Mouse (Mus musculus) c-Kit-positive CD71-positive TER-119-positive erythroid progenitor cells, embryonic 14.5 days (primary cell): ENCODE measurements around the gene Trp53i11.

Experiments used
- DNase-seq: peaks from one replicate; pipeline ENCODE4 v3.0.0-alpha.2; 2013; ENCODE audit warnings: low spot score

Trp53i11 gene

DNA sequence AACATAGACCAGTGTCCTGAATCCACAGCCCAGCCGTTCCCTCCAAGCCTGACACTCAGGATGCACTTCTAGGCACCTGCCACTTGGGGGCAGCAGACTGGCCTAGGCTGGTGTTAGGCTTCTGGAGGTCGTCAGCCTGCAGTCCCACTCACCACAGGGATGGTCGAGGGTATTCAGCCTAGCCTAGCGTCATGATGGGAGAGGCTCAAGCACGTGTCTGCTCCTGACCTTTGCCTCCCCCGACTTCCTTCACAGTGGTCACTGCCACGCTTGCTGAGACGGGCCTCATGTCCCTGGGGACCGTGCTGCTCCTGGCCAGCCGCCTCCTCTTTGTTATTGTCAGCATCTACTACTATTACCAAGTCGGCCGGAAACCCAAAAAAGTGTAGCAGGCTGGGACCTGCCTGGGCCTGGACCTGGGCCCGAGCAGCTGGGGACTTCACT lies 12.2 kb downstream of the Trp53i11 start:
- peak; percentile 51 for DNase-seq

DNA sequence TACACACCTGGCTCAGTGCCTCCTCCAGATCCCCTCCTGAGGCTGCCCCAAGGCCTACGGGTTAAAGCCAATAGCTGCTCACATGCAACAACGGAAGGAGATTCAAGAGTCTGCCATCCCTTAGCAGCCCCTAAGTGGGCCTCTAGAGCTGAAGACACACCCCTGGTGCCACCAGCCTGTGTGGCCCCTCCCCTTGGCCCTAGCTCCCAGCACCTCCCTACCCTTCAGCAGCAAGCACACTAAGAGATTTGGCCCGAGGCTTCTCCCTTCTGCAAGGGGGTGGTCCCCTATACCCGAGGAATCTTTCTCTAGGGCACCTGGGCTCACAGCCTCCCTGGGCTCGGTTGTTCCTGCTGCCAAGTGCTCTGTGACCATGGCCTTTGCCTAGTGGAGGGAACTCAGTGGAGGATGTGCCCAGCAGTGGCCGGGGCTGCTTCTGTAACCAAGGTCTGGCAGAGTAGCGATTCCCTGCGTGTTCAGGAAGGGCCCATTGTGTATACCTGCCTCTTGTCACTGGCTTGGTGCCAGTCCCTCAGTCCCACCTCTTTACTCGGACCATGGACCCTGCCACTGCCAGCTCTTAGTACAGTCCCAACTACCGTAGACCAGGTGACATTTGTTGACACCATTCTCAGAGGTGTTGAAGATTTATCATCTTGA lies 13.5 kb downstream of the Trp53i11 start:
- no peak for DNase-seq

DNA sequence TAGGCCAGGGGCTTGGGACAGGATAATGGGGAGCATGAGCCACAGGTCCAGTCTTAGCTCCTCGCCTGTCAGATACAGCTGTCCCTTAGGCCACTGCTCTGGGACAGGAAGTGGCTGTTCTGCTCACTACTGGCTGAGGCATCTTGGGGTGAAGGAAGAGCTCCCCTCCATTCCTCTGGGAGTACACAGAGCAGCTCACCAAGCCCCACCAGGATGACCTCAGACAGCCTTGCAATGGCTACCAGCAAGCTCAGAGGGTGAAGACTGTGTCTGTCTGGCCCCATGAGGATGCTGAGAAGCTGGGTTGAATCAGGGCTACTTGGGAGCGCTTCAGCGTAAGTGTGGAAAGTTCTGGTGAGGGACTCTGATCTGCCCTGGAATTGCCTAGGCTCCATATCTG lies 14.6 kb downstream of the Trp53i11 start:
- no peak for DNase-seq

DNA sequence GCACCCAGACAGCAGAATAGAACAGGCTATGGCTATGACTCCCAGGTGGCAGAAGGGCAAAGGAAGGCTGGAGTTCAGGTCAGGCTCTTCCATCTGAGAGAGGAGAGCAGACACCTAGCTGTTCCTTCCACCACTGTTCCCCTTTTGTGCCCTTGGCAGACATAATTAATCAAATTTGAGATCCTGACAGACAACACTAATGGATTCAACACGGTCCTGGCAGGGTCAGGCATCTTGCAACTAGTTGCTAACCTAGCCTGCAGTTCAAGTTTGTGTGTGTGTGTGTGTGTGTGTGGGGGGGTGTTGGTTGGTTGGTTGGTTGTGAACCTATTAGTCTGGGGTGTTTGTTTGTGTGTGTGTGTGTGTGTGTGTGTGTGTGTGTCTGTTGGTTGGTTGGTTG lies 15.4 kb downstream of the Trp53i11 start:
- no peak for DNase-seq

DNA sequence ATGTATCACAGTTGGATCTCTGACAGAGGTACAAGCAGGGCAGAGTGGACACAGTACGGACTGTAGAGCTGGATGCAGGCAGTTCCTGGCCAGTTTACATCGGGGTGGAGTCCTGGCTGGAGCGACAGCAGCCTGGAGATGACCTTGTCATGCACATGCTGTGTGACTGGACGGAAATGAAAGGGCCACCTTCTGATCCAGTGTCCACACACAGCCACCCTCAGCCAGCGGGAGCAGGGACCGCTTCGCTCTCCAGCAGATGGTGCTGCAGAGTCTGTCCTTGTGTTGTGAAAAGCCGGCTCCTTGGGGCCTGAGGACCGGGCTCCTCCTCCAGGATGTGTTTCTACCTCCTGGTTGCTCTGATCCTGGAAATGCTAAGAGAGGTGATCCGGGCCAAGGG lies 16.3 kb downstream of the Trp53i11 start:
- DNase-seq, result no peak

DNA sequence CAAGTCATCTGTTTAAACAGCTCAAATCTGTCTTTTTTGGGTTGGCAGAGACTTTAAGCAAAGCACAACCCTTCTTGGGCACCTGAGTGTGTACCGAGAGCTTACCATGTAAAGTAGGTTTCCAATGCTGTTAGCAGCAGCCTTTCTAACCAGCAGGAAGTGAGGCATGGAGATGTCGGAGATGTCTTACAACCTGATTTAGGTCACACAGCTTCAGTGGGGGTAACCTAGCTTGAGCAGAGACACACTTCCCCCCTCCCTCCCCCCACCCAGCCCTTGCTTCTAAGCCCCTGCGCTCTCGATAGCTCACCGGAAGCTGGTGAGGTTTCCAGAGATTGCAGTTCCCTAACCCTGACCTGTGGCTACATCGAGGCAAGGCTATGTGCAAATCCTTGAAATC lies 17.2 kb downstream of the Trp53i11 start:
- DNase-seq, result no peak

DNA sequence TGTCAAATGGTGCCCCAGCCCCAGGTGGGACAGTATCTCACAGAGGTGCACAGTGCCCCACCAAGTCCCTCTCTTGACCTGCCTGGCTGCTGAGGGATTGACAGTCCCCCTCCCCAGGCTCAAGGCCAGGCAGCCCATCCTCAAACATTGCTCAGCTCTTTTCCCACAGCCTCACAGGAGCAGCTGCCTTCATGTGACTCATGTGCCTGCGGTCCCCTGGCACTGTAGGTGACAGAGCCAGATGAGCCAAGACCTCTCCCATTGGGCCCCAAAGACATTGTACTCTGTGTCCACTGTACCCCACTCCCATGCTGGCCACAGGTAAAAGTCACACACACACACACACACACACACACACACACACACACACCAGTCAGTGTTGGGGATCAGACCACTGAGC lies 18.8 kb downstream of the Trp53i11 start:
- no peak for DNase-seq

DNA sequence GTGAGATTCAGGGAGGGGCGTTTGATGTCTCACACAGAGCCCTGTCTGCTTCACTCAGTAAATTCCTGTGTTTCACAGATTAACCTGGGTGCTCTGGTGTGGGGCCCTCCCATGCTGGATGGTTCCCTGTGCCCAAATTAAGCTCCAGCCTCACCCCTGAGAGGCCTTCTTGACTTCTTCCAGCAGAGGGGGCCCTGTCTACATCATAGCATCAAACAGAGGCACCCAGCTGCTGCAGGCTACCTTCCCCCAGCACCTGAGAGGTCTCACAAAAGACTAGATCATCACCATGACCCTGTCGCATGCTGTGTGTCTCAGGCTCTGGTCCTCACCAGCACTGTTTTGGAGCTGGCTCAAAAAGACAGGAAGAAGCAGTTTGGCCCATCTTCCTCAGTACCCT lies 25.0 kb downstream of the Trp53i11 start:
- no peak for DNase-seq

DNA sequence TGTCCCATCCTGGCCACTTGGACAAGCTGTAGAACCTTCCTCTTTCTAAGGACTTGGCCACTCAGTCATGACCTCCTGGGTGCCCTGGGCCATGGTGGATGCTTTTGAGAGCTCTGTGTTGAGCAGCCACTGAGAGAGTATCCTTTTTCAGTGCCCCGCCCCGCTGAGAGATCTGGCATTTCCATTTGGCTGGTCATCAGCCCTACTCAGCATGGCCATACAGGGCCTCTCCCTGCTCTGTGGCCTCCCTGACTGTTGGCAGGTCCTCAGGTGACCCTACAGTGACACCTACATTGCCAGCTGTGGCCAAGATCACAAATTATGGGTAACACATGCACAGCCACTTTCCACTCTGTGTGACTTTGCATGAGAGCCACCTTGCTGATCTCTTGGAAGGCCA lies 25.5 kb downstream of the Trp53i11 start:
- DNase-seq, result no peak

DNA sequence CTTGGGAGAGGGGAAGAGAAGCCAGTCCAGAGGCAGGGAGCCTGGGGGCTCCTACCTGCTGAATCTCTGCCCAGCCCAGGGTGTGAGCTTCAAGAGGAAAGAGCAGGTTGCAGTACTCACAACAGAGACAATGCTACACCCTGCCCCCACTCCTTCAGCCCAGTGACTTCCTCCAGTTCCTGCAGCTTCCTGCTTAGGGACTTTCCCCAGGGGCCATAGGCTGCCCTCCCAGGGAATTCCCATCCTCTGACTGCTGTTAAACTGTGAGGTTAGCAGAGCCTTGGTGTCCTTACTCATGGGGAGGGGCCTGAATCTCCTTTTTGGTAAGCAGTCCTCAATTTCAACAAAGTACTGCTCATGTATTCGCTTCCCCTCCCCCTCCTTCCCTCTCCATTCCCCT lies 26.8 kb downstream of the Trp53i11 start:
- no peak for DNase-seq

DNA sequence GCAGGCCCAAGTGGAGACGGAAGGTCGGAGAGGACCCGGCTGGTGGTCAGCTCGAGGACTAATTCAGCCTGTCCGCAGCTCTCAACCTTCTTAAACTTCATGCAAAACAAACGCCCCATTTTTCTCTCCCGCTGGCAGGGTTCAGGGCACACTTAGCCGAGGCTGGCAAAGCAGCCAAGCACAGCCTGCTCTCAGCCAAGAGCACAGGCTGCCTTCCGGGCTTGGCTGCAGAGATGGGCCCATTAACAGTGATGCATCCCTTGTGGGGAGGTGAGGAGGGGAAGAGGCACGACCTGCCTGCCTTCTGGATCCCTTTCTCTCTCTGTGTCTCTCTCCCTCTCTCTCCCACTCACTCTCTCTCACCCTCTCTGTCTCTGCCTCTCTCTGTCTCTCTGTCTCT lies 28.4 kb downstream of the Trp53i11 start:
- DNase-seq, result no peak

DNA sequence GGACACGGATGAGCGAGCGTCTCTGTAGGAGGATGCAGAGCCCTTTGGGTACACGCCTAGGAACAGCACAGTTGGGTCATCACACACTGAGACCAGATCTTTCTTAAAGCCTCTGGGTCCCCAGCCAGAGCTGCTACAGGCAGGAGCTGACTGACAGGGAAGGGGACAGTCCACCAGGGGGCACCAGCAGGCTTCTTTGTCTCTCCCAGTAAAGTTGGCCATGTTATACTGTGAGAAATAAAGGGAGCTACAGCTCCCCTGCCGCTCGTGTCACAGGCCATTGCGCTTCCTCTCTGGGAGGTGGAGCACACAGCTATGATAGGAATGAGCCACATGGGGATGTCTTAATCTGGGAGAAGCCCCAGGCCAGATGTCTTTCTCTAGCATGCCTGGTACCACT lies 29.7 kb downstream of the Trp53i11 start:
- peak; percentile 34 for DNase-seq

DNA sequence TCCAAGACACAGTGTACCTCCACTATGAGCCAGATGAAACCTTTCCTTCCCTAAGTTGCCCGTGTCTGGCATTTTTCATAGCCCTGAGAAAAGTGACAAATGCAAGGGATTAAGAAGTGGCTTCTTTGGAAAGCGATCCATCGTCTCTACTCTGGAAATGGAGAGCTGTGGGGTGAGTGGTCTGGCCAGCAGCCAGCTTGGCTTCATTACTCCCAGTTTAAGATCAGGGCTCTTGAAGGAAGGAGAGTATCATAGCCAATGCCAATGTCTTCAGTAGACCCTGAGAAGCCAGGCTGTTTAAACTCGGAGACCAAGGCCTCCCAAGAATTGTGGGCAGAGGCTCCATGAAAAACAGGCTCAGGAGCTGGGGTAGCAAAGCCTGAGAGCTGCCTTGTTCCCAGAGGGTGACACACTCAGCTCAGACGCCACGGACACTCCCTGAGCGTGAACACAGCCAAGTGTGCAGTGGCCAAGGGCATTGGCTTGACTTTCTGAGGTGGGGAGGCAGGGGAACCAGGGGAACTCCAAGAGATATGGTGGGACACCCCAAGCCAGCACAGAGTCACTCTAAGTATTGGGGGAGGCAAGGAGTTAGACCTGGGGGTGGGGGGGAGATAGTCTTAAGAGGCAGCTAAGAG lies 31.1 kb downstream of the Trp53i11 start:
- no peak for DNase-seq

DNA sequence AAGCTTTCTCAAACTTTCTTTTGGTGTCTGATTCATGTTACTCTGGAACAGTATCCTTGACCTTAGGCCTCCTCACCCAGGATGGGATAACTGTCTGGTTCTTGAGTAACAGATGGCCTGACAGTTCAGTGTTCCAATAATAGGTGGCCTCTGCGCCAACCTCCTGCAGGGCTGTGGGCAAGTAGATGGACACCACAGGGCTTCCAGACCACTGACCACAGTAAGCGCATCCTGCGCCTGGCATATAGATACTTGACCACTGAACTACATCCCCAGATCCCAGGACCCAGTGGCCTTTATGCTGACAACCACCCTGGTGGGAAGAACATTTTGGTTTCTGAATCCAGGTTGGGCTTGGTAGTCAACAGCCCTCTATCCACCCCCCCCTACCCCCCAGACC lies 32.2 kb downstream of the Trp53i11 start:
- no peak for DNase-seq

DNA sequence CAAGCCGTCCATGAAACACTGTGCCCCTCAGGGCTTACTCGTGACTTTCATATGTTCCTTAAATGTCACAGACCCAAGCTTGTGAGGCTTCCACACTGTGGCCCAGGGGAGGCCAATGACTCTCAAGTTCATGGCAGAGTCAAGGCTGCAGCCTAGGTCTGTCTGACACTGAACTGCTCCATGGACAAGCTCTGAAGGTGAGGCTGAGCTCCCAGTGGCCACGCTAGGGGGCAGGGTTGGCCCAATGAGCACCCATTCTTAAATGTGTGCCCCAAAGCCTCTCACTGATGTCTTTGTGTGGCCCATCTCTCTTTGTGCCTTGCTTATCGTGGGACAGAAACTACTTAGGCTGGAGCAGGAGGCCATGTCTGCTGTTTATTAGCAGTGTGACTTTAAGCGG lies 33.1 kb downstream of the Trp53i11 start:
- no peak for DNase-seq

DNA sequence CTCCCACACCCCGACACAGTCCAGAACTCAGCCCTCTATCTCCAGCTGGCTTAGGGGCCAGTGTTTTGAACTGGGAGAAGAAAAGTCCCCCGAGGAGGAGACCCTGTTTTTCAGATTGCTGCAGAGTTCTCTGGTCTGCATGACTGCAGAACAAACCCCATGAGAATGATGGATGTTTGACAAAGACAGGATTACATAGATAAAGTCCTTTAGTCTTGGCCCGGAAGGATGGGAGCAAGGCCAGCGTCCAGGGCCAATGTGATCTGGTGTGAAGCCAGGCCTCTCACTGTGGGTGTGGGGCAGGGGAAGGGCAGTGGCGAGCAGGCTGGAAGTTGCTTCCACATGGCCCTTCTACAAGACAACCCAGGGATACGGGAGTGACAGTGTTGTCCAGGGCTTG lies 36.1 kb downstream of the Trp53i11 start:
- no peak for DNase-seq

DNA sequence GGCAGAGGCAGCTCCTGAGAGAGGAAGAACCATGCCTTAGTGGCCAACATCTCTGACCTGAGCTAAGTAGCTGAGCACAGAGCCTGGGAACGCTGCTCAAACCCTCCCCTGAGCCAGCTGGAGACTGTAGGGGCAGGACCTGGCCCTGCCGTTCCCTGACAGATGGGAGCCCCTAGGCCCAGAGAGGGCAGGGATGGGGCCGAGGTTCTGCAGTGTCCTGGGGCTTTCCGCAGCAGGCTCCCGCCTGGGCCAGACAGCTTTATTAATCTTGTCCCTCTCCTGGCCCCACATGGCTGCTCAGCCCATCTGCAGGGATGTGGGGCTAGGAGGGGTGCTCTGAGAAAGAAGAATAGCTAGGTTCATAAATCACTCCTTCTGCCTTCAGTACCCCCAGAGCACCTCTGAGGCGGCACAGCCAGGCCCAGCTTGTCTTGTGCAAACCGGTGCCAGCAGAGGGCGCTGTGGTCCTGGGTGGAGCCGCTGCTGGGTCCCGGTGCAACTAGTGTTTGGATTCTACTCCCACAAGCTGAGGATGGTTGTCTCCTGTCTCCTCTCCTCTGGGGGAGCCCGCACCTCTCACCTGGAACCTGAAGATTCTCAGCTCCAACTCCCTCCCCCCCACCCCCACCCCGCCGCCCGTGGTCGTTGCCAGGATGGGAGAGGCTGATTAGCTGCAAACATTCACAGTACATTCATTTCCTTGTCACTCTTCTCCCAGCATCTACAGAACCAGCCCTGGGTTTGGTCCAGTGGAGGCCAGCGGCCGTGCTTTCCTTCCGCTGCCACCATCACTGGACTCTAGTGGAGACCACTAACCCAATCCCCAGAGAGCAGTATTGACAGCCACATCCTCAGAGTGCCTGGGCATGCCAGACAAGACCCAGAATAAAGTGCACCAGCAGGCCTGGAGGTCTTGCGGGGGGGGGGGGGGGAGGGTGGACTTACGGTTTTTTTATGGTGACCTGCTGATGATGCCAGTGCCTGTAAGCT lies 39.6 kb downstream of the Trp53i11 start:
- peak; percentile 34 for DNase-seq

DNA sequence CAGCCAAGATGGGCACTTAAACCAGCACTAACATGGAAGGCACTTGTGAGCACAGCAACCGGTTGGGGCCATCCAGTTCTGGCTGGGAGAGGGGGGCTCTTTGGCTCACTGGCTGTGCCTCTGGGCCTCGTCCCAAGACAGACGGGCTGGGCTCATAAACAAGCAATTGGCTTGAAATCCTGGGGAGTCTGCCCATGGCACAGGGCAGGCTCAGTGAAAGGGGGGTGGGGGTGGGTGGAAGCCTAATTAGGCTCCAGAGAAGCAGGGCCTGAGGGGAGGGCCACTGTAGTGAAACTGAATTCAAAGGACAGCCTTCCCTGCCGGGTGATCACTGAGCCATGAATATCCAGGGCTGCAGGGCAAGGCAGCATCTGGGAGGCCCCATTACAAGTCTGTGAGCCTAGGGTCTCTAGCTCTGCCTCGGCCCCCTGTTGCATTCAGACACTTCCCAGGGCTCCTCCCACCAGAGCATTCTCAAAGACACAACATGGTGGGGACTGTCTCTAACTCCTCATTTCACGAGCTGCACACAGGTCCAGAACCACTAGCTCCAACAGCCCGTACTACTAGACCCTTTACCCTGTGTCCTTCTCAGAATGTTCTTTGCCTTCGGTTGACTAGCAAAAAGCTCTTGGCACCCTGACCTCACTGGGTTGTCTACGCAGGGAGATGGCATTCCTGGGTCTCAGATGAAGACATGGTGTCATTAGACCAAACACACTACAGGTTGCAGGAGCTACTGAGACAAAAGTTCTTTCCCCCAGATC lies 40.5 kb downstream of the Trp53i11 start:
- no peak for DNase-seq

DNA sequence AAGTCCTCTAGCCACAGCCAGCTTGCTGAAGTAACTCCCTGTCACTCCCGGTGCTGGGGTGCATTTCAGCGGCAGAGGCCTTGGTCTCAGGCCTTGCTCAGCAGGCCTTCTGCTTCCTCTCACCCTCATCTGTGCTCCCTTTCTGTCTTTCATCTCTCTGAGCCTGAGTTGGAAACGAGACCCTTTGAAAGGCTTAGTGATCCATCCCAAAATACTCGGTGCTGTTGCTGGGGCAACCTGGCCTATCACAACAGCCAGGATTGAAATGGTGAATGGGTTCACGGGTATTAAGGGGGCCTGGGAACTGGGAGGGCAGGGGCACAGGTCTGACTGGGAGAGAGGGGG lies 41.1 kb downstream of the Trp53i11 start:
- DNase-seq, result no peak

DNA sequence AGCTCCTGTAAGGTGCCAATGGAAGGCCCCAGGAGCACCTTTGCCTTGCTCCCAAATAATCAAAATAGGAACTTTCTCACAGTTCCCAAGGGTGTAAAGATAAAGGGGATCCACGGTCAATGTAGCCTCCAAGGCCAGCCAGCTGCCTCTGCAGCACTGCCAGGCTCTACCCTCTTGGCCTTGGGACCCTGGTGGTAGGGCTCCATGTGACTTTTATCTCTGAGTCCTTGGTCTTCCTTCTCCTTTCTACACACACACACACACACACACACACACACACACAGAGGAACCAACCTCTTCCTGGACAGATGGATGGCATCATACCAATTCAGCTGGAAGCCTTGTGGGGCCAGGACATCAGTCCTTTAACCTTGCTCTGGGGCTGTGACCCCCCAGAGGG lies 44.8 kb downstream of the Trp53i11 start:
- no peak for DNase-seq

DNA sequence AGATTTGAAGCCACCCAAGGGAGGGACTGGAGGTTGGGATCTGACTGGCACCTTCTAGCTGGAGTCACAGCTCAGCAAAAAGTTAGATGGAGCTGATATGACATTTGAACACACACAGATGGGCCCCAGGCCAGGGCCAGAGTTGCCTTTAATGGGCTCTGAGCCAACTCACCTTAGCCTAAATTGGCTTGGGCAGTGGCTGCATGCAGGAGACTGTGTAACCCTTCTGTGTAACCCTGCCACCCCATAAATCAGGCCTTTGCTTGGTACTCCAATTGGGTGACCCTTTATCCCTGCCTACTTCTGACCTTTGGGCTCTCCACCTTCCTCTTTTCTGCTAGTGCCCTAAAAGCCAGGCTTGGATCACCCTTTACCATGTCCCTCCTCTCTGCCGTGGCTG lies 49.7 kb downstream of the Trp53i11 start:
- DNase-seq, result no peak

DNA sequence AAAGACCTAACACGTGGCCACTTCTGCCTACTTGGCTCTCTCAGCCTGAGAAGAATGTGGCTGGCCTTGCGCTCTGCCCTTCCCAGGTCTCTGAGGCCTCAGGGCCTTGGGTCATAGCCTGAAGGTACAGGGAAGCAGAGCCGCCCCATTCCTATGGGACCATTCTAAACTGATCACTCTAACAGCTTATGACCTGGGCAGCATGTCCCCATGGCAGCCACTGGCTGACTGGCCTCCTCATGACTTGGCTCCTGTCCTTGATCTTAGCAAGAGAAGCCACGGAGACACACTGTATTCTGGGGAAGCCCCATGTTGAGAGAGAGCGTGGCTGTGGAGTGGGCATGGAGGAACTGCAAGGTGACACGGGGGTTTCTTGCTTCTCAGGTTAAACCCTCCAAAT lies 51.5 kb downstream of the Trp53i11 start:
- no peak for DNase-seq
